Mouse (Mus musculus): ENCODE measurements around the gene Hoxd3.

GRCm38 (mm10) chr2:74760146-74760545 lies 48.4 kb downstream of the Hoxd3 start:
- TF ChIP-seq POLR2A (IDR thresholded peaks at IDR 0.05; ENCODE audit: borderline replicate concordance, extremely low read depth, low read depth, low read length) (no peak), CTCF (IDR thresholded peaks at IDR 0.05; ENCODE audit: insufficient read depth, low read length) (no peak)

Data from lung, adult 2 months (tissue).